Mouse (Mus musculus) neural tube, embryonic 10.5 days (tissue): ENCODE results near the gene Dmrt1.

Source experiments
- DNase-seq: peaks from one replicate; pipeline ENCODE4 v3.0.0-alpha.2; 2017; ENCODE audit warnings: low spot score; ENCODE audit errors: extremely low spot score

The Dmrt1 gene

DNA sequence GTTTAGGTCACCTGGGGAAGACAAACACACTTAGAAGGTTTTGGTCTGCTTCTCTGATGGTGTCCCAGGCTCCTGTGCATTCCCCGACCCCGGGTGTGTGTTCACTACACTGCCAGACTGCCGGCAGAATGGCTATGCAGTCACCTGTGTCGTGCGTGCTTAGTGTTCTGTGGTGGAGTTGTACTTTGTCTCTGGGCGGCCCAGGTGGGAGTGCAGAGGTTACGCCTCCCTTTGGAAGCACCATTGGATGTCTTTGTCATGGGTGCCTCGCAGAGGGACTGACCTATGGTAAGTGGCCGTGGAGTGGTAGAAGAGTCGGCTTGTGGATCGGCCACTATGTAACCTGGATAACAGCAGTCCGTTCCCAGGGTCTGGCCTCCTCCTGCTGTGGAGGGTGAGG, 59.0 kb downstream of the Dmrt1 start:
- no peak for DNase-seq

DNA sequence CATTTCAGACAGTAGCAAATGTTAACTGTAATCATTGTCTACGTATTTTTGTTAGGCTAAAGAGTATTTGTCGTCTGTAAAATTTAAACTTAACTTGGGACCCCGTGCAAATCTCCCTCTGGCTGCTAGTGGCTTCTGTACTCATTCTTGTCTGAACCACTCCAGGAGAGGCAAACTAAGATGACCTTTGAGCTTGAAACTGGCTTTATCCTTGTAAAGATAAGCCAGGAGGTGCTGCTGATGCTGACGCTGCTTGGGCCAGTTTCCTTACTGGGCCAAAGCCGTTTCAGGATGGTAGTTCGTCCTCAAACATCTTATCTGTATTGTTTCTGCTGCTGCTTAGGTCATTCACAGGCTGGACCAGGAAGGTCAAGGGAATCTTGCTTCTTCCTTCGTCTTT, 64.4 kb downstream of the Dmrt1 start:
- DNase-seq = no peak

DNA sequence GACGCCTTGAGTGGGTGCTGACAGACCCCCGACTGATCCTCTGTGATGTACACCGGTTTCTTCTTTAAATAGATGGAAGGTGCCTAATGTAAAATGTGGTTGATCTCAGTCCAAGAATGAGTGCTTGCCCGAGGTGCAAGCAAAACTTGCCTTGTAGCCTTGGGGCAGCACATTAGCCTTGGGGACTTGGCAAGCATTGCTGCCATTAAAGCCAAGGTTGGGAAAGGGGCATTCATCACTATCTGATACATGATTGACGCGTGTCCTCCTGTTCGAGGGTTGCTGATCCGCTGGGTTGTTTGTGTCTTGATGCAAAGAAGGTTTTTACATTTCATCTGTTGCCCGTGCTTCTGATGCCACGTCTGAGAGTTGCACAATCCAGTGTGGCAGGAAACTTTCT, 69.0 kb downstream of the Dmrt1 start:
- no peak for DNase-seq

DNA sequence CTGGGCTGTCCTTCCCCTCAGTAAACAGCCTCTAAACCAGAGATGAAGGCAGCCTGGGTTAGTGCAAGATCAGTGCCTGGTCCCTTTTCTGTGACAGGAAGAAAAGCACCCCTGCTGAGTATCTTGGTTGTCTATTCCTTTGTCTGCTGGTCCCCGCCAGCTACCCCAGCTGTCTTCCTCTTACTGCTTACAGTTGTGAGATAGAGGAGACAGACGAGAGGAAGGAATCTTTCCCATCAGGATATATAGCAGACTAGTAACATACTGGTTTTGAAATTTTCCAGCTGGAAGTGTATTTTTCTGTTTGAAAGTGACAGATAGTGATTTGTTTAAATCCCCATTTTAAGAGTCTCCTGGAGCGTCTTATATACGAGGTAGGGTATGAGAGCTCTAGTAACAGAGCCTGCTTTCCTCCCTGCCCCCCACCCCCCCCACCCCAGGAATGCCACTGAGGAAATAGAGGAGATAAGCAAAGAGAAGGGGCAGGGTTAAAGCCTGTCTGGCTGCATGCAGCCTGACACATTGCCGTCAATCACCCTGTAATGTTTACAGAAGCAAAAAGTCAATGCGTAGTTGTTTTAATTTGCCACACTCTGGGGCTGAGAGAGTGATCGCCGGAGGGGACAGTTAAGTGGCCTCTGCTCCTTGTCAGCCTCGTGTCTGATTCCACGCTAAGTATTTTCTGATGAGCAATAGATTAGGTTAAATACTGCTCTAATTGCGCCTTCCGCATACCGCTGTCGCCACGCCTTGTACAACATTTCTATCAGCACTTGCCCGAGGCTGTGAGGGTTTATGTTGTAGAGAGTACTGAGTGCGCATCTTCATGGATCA, 69.8 kb downstream of the Dmrt1 start:
- peak; percentile 35 for DNase-seq

DNA sequence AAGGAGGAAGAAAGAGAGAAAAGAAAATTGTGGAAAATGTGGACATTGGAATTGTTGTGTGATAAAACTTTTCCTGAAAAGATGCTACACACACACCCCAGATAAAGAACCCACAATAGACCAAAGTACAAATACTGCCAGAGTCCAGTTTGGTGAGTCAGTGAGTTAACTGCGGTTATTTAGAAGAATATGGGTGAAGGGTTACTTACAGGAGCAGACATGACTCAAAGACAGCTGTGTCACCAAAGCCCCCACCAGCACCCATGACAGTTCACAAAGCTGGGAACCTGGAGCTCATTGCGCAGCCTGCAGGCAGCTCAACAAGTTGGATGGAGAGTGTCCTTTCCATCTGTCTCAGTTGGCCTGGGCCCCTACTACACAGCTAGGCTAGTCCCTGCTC, 72.9 kb downstream of the Dmrt1 start:
- DNase-seq = no peak

DNA sequence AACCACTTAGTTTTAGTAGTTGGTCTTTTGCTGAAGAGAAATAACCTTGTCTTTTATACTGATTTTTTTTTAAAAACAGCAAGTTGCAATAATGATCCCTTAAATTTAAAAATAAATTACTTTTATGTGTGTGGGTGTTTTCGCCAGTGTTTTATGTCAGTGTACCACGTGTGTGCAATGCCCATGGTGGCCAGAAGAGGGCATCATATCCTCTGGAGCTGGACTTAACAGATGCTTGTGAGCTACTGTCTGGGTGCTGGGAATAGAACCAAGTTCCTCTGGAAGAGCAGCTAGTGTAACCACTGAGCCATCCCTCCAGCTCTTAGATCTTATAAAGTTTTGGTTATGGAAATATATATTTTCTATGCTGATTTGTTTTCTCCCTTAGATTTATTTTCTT, 74.0 kb downstream of the Dmrt1 start:
- no peak for DNase-seq

DNA sequence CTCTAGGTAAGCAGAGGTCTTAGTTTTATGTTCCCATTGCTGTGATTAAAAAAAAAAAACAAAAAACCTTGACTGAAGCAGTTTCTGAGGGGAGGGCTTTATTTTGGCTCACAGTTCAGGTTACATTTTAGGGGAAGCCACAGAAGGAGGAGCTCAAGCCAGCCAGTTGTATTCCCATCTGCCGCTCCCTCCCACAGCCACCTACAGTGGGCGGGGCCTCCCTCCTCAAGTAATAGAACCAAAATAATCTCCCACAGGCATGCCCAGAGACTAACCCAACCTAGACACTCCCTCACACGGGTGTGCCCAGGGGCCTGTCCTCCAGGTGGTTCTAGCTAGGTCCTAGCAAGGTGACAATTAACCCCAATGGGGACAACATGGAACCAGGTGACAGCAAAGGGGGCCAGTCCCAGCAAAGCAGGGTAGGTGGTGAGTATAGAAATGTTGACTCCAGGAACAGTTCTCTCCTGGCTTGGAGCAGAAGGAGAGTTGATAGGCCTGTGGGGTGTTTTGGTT, 92.4 kb downstream of the Dmrt1 start:
- no peak for DNase-seq

DNA sequence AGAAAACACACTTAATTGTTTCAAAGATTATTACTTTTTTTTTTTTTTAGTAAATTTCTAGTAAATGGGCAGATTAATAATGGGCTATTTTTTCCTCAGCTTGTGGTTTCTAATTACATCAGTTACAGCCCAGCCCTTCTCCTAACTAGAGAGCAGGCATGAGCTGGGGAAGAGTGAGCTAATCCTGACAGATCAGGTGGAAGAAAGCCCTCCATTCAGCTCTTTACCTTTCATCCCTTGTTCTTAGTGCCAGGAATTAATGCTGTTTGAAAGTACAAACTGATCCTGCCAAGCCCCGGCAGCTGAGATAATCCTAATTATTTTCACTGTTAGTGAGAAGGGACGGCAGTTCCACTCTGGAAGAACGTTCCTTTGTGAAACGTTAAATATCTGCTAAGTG, 93.2 kb downstream of the Dmrt1 start:
- no peak for DNase-seq

DNA sequence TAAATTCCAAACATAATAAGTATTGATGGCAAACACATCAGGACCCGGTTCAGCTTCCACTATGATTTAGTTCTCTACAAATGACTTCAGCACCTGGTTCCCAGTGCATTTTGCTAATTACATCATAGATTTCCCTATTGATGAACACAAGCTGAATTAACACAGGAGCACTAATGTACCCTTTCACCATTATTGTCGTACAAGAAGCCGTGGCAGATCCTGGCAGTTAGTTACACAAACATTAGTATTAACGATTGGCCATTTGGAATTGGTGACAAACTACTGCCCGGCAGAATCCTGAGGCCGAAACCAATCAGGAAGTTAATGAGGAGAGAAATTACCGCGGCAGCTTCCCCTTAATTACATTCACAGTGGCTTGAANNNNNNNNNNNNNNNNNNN, 96.5 kb downstream of the Dmrt1 start:
- DNase-seq = no peak

DNA sequence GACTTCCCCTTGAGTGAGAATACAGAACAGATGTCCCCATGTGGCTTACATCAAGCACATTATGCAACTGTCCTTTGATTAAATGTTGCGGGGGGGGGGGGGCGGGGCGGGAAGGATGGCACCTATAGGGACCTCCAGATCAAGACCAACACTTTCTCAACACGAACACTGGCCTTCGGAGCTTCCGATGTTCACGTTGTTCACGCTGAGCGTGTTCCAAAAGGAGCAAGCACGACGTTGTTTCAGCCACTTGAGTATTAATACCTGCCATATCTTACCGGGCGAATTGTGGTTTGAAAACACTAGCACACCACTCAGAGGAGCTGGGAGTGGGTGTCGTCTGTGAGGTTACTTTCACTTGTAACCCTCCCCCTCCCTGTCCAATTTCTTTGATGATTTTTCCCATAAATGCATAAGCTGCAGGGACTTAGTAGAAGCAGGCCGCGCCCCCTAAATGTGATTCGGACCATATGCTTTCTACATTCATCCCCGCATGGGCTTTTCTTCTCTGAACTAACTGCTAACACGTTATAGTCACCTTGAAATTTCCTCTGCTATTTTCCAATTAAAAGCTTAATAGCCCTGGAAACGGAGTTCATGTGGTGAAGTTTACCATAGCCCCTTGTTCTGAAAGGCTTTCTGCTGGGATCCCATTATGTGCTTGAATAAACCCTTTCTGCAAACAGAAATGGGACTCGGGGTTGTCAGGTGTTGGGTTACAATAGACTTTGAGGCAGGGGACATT, 102.2 kb downstream of the Dmrt1 start:
- peak; percentile 43 for DNase-seq

DNA sequence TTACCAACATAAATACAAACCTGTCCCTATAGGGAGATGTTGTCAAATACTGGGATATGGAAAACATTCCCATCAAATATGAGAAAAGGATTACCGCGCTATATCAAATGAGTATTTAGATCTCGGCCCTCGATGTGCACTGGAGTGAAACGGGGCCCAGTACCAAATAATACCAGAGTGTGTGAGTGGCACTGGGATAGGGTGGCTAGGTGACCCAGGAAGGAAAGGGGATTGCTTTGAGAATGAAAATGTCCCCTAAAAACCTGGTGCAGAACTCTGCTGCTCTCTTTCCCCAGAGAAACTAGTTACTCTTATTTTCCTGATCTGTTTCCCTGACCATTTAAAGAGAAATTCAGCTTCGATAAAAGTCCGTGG, 102.8 kb downstream of the Dmrt1 start:
- DNase-seq = peak; percentile 40

DNA sequence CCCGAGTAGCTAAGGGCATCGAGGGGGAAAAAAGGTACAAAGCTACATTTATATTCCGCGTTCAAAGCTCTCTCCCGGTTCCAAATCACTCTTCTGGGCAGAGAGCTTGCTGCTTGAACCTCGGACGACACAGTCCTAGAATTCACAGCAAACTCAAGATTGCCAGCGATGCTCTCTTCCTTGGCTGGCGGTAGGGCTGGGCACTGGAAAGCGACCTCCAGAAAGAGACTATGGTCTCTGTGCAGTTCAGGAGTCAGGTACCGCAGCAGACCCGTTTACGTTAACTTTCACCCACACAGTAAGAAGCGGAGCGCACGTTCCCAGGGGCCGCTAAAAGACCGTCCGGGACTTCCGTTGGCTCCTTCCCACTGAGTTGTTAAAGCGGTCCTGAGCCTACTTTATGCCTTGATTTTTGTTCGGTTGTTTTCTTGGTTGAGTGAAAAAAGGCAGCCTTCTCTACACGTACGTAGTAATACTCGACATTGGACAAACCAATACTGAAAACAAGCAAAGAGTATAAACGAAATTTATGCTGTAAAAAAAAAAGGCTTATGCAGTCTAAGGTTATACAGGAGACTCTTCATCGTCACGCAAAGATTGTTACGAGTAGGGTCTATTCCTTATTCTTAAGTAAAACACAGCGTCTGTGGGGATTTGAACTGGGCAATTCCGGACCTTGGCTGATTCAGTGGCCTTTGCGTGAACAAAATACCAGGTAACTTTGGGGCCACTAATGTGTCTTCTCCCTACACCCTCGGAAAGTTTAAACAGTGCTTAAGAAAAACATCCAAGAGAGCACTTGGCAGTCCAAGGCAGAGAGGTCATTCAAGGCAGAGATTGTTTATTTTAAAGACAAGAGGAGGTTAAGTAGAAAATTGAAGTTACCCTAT, 103.8 kb downstream of the Dmrt1 start:
- DNase-seq = peak; percentile 59

DNA sequence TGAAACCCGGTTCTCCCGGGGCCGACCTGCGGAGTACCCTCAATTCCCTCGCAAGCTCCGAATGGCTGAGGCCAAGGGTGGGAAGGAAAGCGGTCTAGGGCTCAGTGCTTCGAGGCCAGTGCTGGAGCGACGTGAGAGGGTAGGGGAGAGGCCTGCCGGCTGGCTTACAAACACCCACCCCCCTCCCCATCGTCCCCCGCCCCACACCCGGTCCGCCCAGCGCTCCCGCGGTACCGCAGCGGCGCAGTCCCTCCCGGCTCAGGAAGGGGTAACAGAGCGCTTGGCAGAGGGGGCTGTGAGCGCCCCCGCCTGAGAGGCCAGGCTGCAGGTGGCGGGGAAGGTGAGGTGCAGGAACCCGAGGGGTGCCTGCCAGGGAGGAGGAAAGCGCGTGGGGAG, 104.6 kb downstream of the Dmrt1 start, which contains the start of gene Dmrt3:
TSS of gene Dmrt3 (plus strand) at position 287 of the 396 bp plus-strand sequence.
- peak; percentile 67 for DNase-seq

DNA sequence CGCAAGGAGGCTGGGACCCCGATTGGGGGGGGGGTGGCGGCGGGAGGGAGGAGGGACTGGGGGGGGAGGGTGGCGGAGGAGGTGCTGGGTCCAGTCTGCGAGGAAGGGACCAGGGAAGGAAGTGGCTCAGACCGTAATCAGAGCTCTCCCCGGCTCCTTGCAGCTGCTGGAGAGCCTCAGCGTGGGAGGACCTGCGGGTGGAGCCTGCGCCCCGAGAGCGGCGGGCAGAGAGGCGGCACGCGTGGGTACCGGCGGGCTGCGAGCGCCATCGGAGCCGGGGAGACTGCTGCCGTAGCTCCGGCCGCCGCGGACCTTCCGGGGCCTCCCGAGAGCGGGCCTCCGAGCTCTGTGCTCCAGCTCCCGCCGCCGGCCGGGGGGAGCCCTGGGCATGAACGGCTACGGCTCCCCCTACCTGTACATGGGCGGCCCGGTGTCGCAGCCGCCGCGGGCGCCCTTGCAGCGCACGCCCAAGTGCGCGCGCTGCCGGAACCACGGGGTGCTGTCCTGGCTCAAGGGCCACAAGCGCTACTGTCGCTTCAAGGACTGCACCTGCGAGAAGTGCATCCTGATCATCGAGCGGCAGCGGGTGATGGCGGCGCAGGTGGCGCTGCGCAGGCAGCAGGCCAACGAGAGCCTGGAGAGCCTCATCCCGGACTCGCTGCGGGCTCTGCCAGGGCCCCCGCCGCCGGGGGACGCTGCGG, 105.1 kb downstream of the Dmrt1 start:
- DNase-seq = peak; percentile 67

DNA sequence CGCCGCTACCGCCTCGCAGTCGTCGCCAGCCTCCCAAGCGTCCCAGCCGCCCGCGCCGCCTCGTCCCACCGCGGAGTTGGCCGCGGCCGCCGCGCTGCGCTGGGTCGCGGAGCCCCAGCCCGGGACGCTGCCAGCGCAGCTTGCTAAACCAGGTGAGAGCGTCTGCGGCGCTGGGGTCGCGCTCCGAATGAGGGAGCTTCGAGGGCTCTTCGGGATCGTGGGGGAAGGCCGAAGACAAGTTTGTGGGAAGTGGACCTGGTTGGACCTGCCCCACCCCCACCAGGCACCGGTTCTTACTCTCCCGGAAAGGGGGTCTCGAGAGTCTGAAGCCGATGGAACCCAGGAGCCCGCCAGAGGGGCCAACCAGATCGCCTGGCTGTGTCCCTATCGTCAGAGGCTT, 105.7 kb downstream of the Dmrt1 start:
- peak; percentile 66 for DNase-seq

DNA sequence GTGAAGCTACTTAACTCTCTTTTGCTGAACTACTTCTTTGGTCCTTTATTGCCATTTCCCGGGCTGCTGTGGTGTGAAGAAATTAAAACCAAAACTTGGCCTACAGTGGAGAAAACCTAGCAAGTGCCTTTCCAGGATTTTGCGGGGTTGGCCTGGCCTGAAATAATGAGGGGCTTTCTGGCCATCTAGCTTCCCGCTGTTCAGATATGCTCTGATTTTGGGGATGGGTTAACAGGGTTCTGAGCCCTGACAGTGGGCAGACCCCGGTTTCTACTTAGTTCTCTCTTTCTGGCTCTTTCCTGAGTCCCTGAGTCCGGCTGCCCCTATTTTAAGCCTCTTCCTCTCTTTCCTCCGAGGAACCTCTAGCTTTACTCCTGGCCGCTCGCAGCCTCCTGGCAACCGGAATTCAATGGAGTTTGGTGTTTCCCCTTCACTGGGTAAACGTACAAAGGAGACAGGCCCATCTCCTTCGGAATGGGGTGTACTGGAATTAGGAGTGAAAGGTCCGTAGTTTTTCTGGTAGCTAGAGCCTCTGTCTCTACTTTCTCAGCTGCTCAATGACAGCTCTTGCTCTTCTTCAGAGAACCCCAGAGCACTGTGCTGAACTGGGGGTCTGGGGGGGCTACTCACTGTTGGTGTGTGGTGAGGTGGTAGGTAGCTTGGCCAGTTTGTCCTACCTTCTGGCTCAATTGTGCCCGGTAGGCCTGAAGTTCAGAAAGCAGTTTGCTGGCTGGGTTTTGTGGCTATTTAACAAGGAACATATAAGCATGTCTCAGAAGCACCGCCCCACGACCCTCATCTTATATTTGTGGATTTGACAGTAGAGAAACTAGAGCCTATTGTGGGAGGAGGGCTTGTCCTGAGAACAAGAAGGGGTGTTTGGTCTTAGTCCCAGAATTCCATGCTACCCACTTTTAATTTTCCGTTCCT, 106.7 kb downstream of the Dmrt1 start:
- peak; percentile 55 for DNase-seq

DNA sequence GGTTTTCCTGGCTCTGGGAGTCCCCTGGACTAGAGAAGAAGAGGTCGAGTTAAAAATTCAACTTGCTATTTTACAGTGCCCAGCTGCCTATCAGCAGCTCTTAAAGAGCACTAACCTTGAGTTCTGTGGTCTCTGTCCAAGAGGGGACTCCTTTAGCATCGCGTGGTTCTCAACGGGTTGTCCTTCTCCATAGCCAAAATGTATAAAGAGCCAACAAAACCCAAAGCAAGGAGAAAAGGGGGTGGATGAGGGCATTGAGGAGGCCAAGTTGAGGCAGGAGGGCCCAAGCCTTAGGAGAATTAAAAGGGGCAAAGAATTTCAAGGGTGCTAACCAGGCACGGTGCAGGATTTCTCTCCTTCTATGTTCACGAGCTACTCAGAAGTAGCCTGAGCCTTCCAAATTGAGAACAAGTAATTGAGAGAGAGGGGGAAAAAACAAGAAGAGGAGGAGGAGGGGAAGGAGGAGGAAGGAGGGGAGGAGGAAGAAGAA, 107.4 kb downstream of the Dmrt1 start:
- DNase-seq = peak; percentile 50

DNA sequence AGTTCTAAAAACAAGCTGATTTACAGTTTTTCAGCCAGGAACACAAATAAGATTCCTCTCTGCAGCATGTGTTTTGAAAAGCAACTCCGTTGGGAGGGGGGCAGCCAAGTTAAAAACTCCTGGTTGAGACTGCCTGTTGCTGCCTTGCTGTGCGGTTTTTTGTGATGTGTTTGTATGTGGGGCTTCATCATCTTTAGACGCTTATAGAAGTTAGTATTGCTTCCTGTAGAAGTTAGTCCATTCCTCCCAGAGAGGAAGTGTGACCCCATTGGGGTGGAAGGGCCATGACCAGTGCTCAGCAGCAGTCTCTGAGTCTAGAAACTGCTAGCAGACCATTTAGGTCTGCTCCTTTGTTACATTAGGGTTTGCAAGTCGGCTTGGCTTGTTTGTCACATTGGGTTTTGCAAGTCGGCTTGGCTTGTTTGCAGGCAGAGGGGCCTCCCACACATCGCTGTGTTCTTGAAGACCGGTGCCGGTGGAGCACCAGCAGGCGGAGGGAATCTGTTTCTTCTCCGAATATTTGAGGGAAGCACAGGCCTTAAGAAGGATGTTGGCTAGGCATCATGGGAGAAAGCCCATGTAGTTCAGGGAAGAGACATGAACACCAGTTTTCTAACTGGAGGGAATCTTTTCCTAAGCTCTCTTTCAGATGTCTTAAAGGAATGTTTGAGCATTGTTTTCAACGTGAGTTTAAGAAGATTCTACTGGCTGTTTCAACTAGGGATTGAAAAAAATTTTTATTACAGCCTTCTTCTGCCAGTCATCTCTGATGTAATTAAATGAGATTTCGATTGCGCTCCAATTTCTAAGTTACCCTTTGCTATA, 108.3 kb downstream of the Dmrt1 start:
- peak; percentile 54 for DNase-seq

DNA sequence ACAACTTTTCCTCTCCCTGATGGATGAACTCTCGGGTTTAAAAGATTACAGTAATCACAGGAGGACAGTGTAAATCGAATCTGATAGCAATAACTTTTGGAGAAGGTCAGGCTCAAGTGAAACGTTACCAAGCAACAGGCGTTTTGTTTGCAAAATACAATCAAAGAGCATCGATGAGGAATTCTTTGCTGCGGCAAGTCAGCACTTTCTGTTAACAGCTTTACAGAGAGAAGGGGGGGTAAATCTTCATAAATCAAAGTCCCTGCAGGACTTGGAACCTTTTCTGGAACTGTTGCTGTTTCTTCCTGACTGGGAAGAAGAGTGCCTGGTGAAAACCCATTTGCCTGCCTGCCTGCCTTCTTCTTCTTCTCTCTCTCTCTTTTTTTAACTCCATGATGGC, 110.5 kb downstream of the Dmrt1 start:
- no peak for DNase-seq
